27 mouse cellular contexts compared by ENCODE assay signal in genomic region chr10:84369646-84370314, GRCm38 (mm10).
DNase-seq lines count a peak whose midpoint lies in the region; ATAC-seq lines count a peak whose summit lies in the region.
"Had no signal": no experiment of that assay in that cellular context is flagged by ENCODE, and none has a peak within 500 bp of the region (broad histone marks: within the 10 kb centered on the region; RNA-seq: fewer than 3 reads in every experiment).

No protein-coding gene starts in this region.

- H3K4me3 ChIP-seq in heart, embryonic 10.5 days: no peak overlapping the region
- H3K4me3 ChIP-seq in neural tube, embryonic 15.5 days (replicated peaks): no peak overlapping the region
- H3K4me3 ChIP-seq: embryonic facial prominence, embryonic 12.5 days; embryonic facial prominence, embryonic 15.5 days; gastrocnemius, adult 2 months; heart, embryonic 12.5 days; heart, embryonic 15.5 days; hindbrain, embryonic 10.5 days; hindbrain, embryonic 13.5 days had no signal

- 60% methylated on average over 11 of the region's 11 CpGs for WGBS in heart, embryonic 10.5 days
- 90% methylated on average over 11 of the region's 11 CpGs for WGBS in neural tube, embryonic 15.5 days

- H3K4me1 ChIP-seq in heart, embryonic 10.5 days: peaks cover 25% of the 10 kb centered on the region
- H3K4me1 ChIP-seq in neural tube, embryonic 15.5 days: peaks cover 18% of the 10 kb centered on the region

- H3K27ac ChIP-seq in heart, embryonic 10.5 days: no peak overlapping the region
- no peak overlapping the region for H3K27ac ChIP-seq in neural tube, embryonic 15.5 days (replicated peaks)
- H3K27ac ChIP-seq: embryonic facial prominence, embryonic 12.5 days; embryonic facial prominence, embryonic 15.5 days; gastrocnemius, adult 2 months; heart, embryonic 15.5 days; hindbrain, embryonic 10.5 days; hindbrain, embryonic 13.5 days had no signal

- no peak overlapping the region for H3K4me2 ChIP-seq in neural tube, embryonic 15.5 days
- H3K4me2 ChIP-seq: embryonic facial prominence, embryonic 12.5 days; embryonic facial prominence, embryonic 15.5 days; heart, embryonic 12.5 days; heart, embryonic 15.5 days; hindbrain, embryonic 13.5 days had no signal

- peak; percentile 20 for DNase-seq in cerebellum, adult 9-11 months
- no peak for DNase-seq in cerebellum, adult 11 months
- peak; percentile 56 for DNase-seq in heart, embryonic 10.5 days (ENCODE audit: low spot score)
- DNase-seq in heart, adult 9 months (ENCODE audit: low spot score in 2 of 2): no peak
- peak; percentile 27 for DNase-seq in testis, postnatal 10 days (ENCODE audit: low spot score)
- no peak for DNase-seq in testis, postnatal 14 days (ENCODE audit: low spot score)
- DNase-seq: adrenal gland, adult 2 months; adrenal gland, postnatal 14 days; cerebellum, adult 9-10 months; forebrain, postnatal 0 days; gastrocnemius, adult 2 months; gastrocnemius, postnatal 14 days; heart, adult 18-20 months; heart, postnatal 10 days; heart, postnatal 36 days had no signal

- peak; percentile 70 for ATAC-seq in megakaryocyte-erythroid progenitor cell, adult 5-6 weeks (replicated peaks; ENCODE audit: low FRiP score, low TSS enrichment, poor library complexity, severe bottlenecking)
- no peak for ATAC-seq in neural tube, embryonic 15.5 days (ENCODE audit: low FRiP score)
- ATAC-seq: CD4-positive, CD25-positive, alpha-beta regulatory T cell, adult 4 months; forebrain, embryonic 14.5 days; forebrain, postnatal 0 days; hindbrain, embryonic 16.5 days; intestine, embryonic 16.5 days had no signal

- no peak overlapping the region for H3K9ac ChIP-seq in neural tube, embryonic 15.5 days (replicated peaks)
- H3K9ac ChIP-seq: embryonic facial prominence, embryonic 12.5 days; embryonic facial prominence, embryonic 15.5 days; forebrain, postnatal 0 days; heart, embryonic 12.5 days; heart, embryonic 15.5 days; hindbrain, embryonic 13.5 days had no signal

- peaks cover 19% of the 10 kb centered on the region for H3K36me3 ChIP-seq in heart, embryonic 10.5 days
- H3K36me3 ChIP-seq in neural tube, embryonic 15.5 days: peaks cover 13% of the 10 kb centered on the region

- no peaks in the 10 kb centered on the region for H3K9me3 ChIP-seq in heart, embryonic 10.5 days
- H3K9me3 ChIP-seq in neural tube, embryonic 15.5 days (replicated peaks): no peaks in the 10 kb centered on the region
- H3K9me3 ChIP-seq: embryonic facial prominence, embryonic 12.5 days; embryonic facial prominence, embryonic 15.5 days; heart, embryonic 12.5 days; heart, embryonic 15.5 days; hindbrain, embryonic 10.5 days; hindbrain, embryonic 13.5 days had no signal

- no peaks in the 10 kb centered on the region for H3K27me3 ChIP-seq in heart, embryonic 10.5 days (ENCODE audit: insufficient read depth, poor library complexity, severe bottlenecking)
- H3K27me3 ChIP-seq in neural tube, embryonic 15.5 days (replicated peaks): no peaks in the 10 kb centered on the region
- H3K27me3 ChIP-seq: embryonic facial prominence, embryonic 12.5 days; embryonic facial prominence, embryonic 15.5 days; heart, embryonic 12.5 days; heart, embryonic 15.5 days; hindbrain, embryonic 13.5 days had no signal

Comparison
In these comparisons a context has a peak if more than half of its experiments do, and no peak if none do; other contexts are left out.
1. DNase-seq: peak in cerebellum, adult 9-11 months (single experiment), heart, embryonic 10.5 days (single experiment) and testis, postnatal 10 days (single experiment); none in cerebellum, adult 11 months (single experiment), heart, adult 9 months (0 of 2) and testis, postnatal 14 days (single experiment).